Mouse (Mus musculus) heart, embryonic 12.5 days (tissue): Measurements from ENCODE around the gene Gm20388. TPM values are rescaled to one million over a fixed set of nuclear protein-coding genes. Genes with fewer than 3 reads are reported as not detected.

Source experiments
- ATAC-seq: fragments of 200-750 bp; cut with Nextera tagmentation; 2 replicates; pipeline ENCODE4 v1.8.0; 2017; ENCODE audit warnings: moderate TSS enrichment, moderate library complexity; ENCODE audit not compliant: insufficient number of reproducible peaks, low FRiP score
- H3K27ac ChIP-seq: fragments of 300-500 bp; sonication (generic); 2 replicates; pipeline ENCODE4 v1.5.1; 2016; ENCODE audit warnings: mild to moderate bottlenecking, moderate library complexity; ENCODE audit not compliant: poor library complexity, severe bottlenecking
- H3K27me3 ChIP-seq: fragments of 300-500 bp; sonication (generic); replicated peaks from 2 replicates; pipeline ENCODE4 v1.6.1; 2016; ENCODE audit warnings: mild to moderate bottlenecking, moderate library complexity
- H3K36me3 ChIP-seq: fragments of 300-500 bp; sonication (generic); 2 replicates; pipeline ENCODE4 v1.6.1; 2016; ENCODE audit warnings: mild to moderate bottlenecking, moderate library complexity
- H3K4me1 ChIP-seq: fragments of 300-500 bp; sonication (generic); replicated peaks from 2 replicates; pipeline ENCODE4 v1.6.1; 2016; ENCODE audit warnings: mild to moderate bottlenecking
- H3K4me2 ChIP-seq: fragments of 300-500 bp; sonication (generic); 2 replicates; pipeline ENCODE4 v1.6.1; 2016; ENCODE audit warnings: mild to moderate bottlenecking, moderate library complexity
- H3K4me3 ChIP-seq: fragments of 300-500 bp; sonication (generic); 2 replicates; pipeline ENCODE4 v1.5.1; 2016; ENCODE audit warnings: mild to moderate bottlenecking
- H3K9ac ChIP-seq: fragments of 300-500 bp; sonication (generic); 2 replicates; pipeline ENCODE4 v1.6.1; 2016; ENCODE audit warnings: mild to moderate bottlenecking, moderate library complexity
- H3K9me3 ChIP-seq: fragments of 300-500 bp; sonication (generic); replicated peaks from 2 replicates; pipeline ENCODE4 v1.6.1; 2016; ENCODE audit warnings: mild to moderate bottlenecking, moderate library complexity
- whole genome bisulfite sequencing: fragments of 180-500 bp; shearing (Covaris S2); methylation state at CpG from one replicate; pipeline ENCODE4 v1.1.7; 2016; 5-methylcytosine and 5-hydroxymethylcytosine counted together
- polyA plus RNA-seq: library from polyadenylated mRNA; unstranded; fragments of >200 nt; fragmentation: Nextera tagmentation; extraction: Ambion mirVana; gene quantifications from 2 replicates; pipeline ENCODE4 v1.2.1, GENCODE M21; 2016

Gene Gm20388
- polyA plus RNA-seq, 1 experiment from 2014 or later = not detected

DNA sequence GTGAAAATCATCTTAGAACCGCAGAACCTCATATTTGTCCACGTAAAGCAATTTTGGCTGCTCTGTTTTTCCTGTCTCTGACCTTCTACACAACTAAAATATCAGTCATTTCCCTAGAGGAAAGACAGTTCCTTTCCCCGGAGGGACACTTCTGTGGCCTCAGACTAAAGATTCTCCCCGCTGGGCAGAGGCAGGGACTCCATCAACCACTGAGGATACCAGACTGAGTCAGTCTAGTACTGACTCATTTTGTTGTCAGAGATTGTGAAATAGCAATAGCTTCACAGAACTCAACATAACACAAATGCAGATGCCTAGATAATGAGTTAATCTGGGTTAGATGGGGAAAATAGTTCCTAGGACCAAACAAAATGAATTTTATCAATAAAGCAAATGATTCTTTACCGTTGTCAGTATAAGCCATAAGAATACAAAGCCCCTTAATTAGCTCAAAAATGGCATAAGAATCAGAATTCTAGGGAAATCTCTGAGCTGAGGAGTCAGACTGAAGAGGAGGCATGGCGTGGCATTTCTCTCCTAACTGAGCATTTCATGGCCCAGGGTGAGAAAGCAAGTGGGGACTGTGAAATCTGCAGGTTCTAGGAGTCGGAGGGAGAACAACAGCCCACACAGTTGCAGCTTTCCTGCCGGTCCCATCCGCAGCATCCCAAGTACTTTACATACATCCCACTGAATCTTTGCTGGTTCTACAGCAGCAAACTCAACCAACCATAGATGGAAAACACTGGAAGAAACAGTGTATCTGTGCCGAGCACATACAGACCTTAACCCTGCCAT lies 3781.7 kb downstream of the Gm20388 start:
- no peak for ATAC-seq
- no peak overlapping the region for H3K27ac ChIP-seq
- no peaks in the 10 kb centered on the region; the same call in 1 of the 2 replicates for H3K9me3 ChIP-seq
- no peak overlapping the region for H3K4me2 ChIP-seq
- H3K36me3 ChIP-seq = no peaks in the 10 kb centered on the region
- peaks cover 9% of the 10 kb centered on the region for H3K4me1 ChIP-seq
- no peak overlapping the region for H3K4me3 ChIP-seq
- no peak overlapping the region for H3K9ac ChIP-seq
- WGBS = 78% methylated on average over 10 of the region's 10 CpGs
- no peaks in the 10 kb centered on the region for H3K27me3 ChIP-seq

DNA sequence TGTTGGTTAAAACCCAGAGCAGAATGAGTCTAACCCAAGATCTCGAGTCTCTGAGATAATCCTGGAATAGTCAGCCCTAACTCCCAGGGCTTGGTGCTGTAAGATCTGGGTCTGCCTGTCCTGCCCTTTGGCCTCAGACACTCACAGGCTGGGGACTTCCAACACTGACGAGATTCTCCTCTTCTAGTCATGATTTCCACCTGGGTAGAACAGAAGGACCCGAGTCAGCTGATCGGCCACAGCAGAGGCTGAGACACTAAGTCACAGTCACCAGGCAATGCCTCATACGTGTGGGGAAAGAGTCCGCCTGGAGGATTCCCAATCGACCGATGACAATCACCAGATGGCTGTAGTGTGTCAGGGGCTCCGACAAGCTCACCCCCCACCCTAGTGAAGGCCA lies 3785.5 kb downstream of the Gm20388 start:
- Histone ChIP-seq H3K27ac (no peak overlapping the region), H3K9ac (no peak overlapping the region), H3K4me2 (no peak overlapping the region), H3K4me3 (no peak overlapping the region), H3K4me1 (peaks cover 32% of the 10 kb centered on the region), H3K36me3 (no peaks in the 10 kb centered on the region), H3K27me3 (no peaks in the 10 kb centered on the region), H3K9me3 (no peaks in the 10 kb centered on the region)
- ATAC-seq = no peak
- 39% methylated on average over 9 of the region's 9 CpGs for WGBS

GRCm38 (mm10) chr8:123697329-123697728 lies 3786.7 kb downstream of the Gm20388 start:
- WGBS = 55% methylated on average over 5 of the region's 5 CpGs
- Histone ChIP-seq H3K4me3 (no peak overlapping the region), H3K9ac (no peak overlapping the region), H3K9me3 (no peaks in the 10 kb centered on the region), H3K4me1 (peaks cover 43% of the 10 kb centered on the region), H3K4me2 (no peak overlapping the region), H3K27me3 (no peaks in the 10 kb centered on the region), H3K27ac (no peak overlapping the region), H3K36me3 (no peaks in the 10 kb centered on the region)
- no peak for ATAC-seq

- Histone ChIP-seq H3K27me3 (no peaks in the 10 kb centered on the region), H3K27ac (peak overlapping the region; percentile 60), H3K9me3 (no peaks in the 10 kb centered on the region), H3K9ac (no peak overlapping the region), H3K4me3 (no peak overlapping the region), H3K4me1 (peaks cover 60% of the 10 kb centered on the region), H3K36me3 (no peaks in the 10 kb centered on the region), H3K4me2 (no peak overlapping the region)
- WGBS = 62% methylated on average over 12 of the region's 12 CpGs
- no peak for ATAC-seq
Measured at GRCm38 (mm10) chr8:123700399-123701070, 3789.9 kb downstream of the Gm20388 start.

GRCm38 (mm10) chr8:123701952-123702587 lies 3791.4 kb downstream of the Gm20388 start:
- ATAC-seq = peak; percentile 69
- Histone ChIP-seq H3K36me3 (no peaks in the 10 kb centered on the region), H3K4me2 (peak overlapping the region; percentile 30), H3K4me3 (no peak overlapping the region), H3K27me3 (no peaks in the 10 kb centered on the region), H3K9me3 (no peaks in the 10 kb centered on the region), H3K9ac (peak overlapping the region; percentile 38), H3K27ac (peak overlapping the region; percentile 78), H3K4me1 (peaks cover 62% of the 10 kb centered on the region)
- 21% methylated on average over 15 of the region's 15 CpGs for WGBS

DNA sequence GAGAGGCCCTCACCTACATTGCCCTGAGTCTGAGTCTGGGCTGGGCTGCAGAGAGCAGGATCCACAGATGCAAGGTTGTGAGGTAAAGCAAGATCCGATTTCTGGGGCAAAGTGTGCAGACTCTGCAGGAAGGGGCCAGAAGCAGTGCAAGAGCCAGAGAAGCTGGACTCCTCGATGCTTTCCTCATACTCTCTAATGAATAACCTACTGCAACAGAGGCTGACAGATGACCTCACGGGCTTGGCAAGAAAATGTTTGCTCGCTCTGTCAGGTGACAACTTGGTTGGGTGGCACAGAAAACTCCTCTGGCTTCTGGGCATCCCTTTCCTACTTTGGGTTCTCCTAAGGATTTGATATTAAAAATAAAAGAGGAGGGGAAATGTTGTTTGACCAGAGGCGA lies 3794.7 kb downstream of the Gm20388 start:
- no peak for ATAC-seq
- no peaks in the 10 kb centered on the region for H3K27me3 ChIP-seq
- 63% methylated on average over 5 of the region's 5 CpGs for WGBS
- no peak overlapping the region for H3K27ac ChIP-seq
- no peak overlapping the region for H3K4me3 ChIP-seq
- peaks cover 57% of the 10 kb centered on the region for H3K4me1 ChIP-seq
- H3K36me3 ChIP-seq = no peaks in the 10 kb centered on the region
- H3K4me2 ChIP-seq = no peak overlapping the region
- H3K9me3 ChIP-seq = no peaks in the 10 kb centered on the region
- no peak overlapping the region for H3K9ac ChIP-seq

- Histone ChIP-seq H3K4me2 (no peak overlapping the region), H3K4me3 (no peak overlapping the region), H3K9me3 (no peaks in the 10 kb centered on the region), H3K9ac (no peak overlapping the region), H3K27ac (no peak overlapping the region), H3K27me3 (no peaks in the 10 kb centered on the region), H3K4me1 (peaks cover 44% of the 10 kb centered on the region), H3K36me3 (no peaks in the 10 kb centered on the region)
- 83% methylated on average over 16 of the region's 16 CpGs for WGBS
- ATAC-seq = no peak
Measured at GRCm38 (mm10) chr8:123707137-123707536, 3796.5 kb downstream of the Gm20388 start.

- peaks cover 34% of the 10 kb centered on the region for H3K4me1 ChIP-seq
- no peak overlapping the region for H3K9ac ChIP-seq
- no peaks in the 10 kb centered on the region for H3K36me3 ChIP-seq
- H3K4me2 ChIP-seq = no peak overlapping the region
- H3K27me3 ChIP-seq = no peaks in the 10 kb centered on the region
- H3K27ac ChIP-seq = no peak overlapping the region
- 49% methylated on average over 8 of the region's 8 CpGs for WGBS
- no peak overlapping the region for H3K4me3 ChIP-seq
- H3K9me3 ChIP-seq = no peaks in the 10 kb centered on the region
- ATAC-seq = no peak
Measured at GRCm38 (mm10) chr8:123708729-123709128, 3798.1 kb downstream of the Gm20388 start.

DNA sequence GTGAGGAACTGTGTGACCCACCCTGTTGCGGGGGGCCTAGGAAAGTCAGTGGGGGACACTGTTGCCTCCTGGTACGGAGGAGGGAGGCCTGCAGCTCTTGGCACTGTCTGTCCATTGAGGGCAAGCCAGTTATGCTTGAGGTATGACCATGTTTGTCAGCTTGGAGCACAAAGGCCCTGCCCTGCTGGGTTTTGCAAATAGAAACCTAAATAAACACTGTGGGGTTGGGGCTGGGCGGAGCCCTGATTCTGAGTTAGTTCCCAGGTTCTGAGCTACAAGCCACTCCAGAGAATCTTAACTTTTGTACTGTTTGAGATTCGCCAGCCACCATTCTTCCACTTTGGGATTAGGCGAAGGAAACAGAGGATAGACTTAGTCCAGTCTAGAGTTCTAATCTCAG lies 3799.7 kb downstream of the Gm20388 start:
- Histone ChIP-seq H3K27me3 (no peaks in the 10 kb centered on the region), H3K4me2 (no peak overlapping the region), H3K4me1 (peaks cover 33% of the 10 kb centered on the region), H3K4me3 (no peak overlapping the region), H3K9ac (no peak overlapping the region), H3K9me3 (no peaks in the 10 kb centered on the region), H3K36me3 (no peaks in the 10 kb centered on the region), H3K27ac (no peak overlapping the region)
- ATAC-seq = no peak
- 85% methylated on average over 5 of the region's 5 CpGs for WGBS

- Histone ChIP-seq H3K4me3 (no peak overlapping the region), H3K9me3 (no peaks in the 10 kb centered on the region), H3K36me3 (no peaks in the 10 kb centered on the region), H3K27ac (no peak overlapping the region), H3K4me1 (peaks cover 54% of the 10 kb centered on the region), H3K9ac (no peak overlapping the region), H3K27me3 (no peaks in the 10 kb centered on the region), H3K4me2 (no peak overlapping the region)
- no peak for ATAC-seq
- 89% methylated on average over 5 of the region's 5 CpGs for WGBS
Measured at GRCm38 (mm10) chr8:123714451-123714850, 3803.8 kb downstream of the Gm20388 start.

GRCm38 (mm10) chr8:123715916-123716592 lies 3805.4 kb downstream of the Gm20388 start:
- ATAC-seq = no peak; the same call in 1 of the 2 replicates
- WGBS = 47% methylated on average over 13 of the region's 13 CpGs
- no peaks in the 10 kb centered on the region for H3K27me3 ChIP-seq
- no peaks in the 10 kb centered on the region for H3K9me3 ChIP-seq
- H3K9ac ChIP-seq = no peak overlapping the region
- H3K4me2 ChIP-seq = no peak overlapping the region
- H3K27ac ChIP-seq = peak overlapping the region; percentile 77
- no peaks in the 10 kb centered on the region for H3K36me3 ChIP-seq
- H3K4me3 ChIP-seq = no peak overlapping the region
- H3K4me1 ChIP-seq = peaks cover 58% of the 10 kb centered on the region
